Mouse (Mus musculus) kidney, postnatal 10 days (tissue): ENCODE measurements at regions not wholly inside any gene's neighbourhood (a gene's known extent, or its start where the extent isn't known, plus 50 kb on each side); places are given as distances from the start of the nearest gene placed in this dataset.

Experiments
- DNase-seq: peaks from one replicate; pipeline ENCODE4 v3.0.0; 2021; ENCODE audit warnings: mixed read lengths

DNA sequence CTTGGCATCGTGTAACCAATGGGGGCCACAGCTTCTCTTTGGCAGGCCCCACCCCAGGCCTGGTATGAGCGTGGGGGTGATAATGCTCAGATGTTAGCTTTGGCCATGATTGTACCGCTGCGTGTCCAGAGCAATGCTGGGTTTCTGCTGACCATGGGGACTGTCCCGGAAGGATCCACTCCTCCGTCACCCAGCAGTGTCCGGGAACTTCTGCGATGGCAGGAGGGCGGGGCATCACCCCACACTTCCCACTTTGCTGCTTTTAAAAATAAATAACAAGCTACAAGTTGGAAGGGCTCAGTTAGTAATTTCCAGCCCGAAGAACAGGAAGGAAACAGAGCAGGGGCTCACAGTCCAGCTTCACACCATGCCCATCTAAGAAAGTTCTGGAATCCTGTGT, 116.7 kb upstream of the Ptpn1 start:
- DNase-seq: no peak

DNA sequence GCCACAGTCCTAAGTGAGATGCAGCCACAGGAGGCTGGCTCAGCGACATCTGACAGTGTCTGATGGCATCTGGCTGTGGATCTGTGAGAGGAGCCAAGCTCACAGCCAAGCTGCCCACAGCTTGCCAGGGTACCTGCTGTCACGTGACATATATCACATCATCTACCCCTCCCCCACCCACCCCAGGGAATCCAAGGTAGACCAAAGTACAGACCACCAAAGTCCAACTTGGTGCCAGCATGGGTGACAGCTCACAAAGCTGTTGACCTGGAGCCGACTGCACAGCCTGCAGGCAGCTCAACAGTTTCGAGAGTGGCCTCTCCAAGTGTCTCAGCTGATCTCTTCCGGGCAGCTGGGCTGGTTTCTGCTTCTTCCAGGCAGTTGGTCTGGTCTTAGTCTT, 119.6 kb upstream of the Tmem189 start:
- DNase-seq: no peak

DNA sequence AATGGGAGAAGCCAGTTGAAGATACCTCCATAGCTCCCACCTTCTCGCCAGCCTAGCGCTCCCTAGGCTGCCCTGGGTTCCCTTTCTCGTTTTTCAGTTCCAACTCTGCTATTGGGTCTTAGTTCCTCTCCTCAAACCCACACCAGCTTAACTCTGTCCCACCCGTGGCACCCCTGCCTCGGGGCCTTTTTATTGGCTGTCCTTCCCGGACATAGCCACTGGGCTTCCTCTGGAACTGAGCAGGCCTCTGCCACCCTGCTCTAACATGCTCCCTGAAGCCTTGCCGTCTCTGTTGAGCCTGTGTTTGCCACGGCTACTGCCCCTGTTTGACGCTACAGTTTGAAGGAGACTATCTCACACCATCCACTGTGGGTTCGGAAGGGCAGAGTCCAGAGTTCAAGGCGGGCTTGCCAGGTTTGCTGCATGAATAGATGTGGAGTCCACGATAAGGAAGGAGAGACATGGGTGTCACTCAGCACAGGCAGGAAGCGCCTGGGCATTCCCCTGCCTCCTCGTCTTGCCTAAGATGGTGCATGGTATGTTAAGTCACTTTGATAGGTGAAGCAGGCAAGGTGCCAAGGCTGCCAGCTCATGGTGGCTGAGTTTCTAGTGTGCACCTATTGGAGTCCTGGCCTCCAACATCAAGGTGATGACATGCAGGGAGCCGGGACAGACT, 116.1 kb upstream of the Tmem189 start:
- DNase-seq: peak; percentile 68

DNA sequence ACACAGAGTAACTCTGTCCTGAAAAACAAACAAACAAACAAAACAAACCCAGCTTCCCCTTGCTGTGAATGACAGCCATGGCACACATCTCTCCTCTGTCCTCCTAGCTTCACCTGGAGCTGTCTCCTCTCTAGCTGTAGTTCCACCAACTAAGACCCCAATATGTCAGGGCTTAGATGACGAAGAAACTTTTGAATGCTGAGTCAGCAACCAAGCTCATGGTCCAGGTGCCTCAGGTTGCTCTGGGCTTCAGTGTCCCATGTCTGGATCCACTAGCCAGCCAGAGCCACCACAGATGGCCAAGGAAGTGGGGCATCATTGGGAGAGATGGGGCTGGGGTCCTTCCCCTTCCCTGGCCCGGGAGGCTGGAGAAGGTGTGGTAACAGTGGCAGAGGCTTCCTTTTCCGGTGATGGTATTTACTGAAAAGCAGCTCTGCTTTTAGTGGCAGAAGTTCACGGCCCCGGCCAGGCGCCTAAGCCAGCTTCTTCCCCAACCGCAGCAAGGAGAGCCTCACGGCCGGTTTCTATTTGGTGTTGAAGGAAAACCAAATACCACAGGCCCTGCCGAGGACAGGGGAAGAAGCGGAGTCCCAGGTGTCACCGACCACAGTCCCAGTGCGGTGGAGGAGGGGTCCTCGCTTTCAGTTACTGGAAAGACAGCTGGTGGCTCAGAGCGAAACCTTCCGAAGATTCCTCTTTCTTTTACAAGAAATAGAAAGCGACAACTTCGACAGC, 115.0 kb upstream of the Tmem189 start:
- DNase-seq: no peak

DNA sequence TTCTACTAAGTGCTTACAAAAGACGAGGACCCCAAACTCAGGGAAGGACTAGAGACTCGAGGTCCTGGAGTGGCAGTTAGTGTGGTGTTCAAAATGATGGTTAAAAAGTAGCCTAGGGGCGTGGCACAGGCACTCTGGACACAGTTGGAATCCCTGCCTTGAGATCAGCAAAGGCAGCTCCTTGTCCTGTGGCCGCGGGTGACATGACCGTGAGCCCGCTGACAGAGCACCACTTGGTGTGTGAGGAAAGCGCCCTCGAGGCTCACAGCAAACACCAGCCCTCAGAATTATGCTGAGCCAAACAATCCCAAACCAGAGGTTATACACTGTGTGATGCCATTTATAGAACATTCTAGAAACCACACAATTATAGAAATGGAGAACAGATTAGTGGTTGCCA, 112.9 kb upstream of the Tmem189 start:
- no peak for DNase-seq

DNA sequence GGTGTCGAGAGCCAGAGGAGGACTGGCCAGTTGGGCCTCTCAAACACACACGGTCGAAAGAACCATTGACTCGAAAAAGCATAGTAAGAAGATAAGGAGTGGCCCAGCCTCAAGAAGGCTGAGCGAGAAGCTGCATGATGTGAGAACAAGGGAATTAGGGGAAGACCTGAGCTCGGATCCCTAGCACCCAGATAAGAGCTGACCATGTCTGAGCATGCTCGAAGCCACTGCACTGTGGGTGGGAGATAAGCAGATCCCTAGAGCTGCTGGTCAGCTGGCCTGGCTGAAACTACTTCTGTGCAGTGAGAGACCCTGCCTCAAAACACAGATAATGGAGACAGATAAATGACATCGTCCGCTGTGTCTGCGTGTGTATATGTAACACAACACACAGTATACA, 111.8 kb upstream of the Tmem189 start:
- no peak for DNase-seq

DNA sequence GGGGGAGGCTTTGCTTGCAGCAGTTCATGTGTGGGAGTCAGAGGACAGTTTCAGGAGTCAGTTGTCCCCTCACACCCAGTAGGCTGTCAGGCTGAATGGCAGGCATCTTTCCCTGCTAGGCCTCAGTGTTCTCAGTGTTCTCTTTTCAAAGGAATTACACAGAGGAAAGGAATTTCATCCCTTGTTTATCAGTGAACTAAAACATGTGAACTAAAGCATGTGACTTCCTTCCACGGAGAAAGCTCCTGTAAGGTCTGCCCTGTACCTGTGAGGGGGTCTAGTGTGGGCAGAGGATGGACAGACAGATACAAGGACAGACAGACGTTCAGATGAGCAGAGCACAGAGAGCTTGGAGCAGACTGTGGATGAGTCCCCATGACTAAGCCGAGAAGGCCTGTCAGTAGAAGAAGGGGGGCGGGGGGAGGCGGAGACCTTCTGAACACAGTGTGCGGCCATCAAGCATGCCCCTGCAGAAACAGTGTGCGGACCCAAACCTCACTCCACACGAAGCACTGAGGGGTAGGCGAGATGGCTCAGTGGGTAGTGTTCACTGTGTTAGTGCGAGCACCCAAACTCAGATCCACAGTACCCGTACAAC, 111.1 kb upstream of the Tmem189 start:
- DNase-seq: no peak

DNA sequence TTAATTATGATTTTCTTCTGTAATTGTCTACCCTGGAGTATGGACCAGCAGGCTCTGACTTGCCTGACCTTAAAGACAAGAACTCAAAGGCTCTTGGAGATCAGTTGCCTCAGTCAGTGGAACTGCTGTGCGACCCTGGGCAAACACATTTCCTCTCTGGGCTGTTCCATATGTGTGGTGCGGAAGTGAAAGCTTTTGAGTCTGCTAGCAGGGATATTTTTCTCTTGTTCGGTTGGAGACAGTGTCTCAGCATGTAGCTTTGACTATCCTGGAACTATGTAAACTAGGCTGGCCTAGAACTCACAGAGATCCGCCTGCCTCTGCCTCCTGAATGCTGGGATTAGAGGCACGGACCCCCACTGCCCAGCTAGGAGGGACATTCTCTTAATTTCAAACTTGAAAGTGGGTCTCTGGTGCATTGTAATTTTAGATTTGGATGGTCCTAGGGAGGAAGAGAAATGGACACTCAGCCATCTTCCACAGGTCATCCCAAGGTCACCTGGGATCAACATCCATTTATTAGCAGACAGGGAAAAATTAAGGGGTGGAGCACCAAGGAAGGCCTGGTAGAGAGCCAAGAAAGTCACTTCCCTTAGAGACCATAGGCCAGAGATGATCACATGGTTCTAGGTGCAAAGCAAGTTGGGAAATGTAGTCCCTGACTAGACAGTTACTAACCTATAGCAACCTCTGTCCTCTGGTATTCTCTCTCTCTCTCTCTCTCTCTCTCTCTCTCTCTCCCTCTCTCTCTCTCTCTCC, 110.2 kb upstream of the Tmem189 start:
- DNase-seq: no peak

DNA sequence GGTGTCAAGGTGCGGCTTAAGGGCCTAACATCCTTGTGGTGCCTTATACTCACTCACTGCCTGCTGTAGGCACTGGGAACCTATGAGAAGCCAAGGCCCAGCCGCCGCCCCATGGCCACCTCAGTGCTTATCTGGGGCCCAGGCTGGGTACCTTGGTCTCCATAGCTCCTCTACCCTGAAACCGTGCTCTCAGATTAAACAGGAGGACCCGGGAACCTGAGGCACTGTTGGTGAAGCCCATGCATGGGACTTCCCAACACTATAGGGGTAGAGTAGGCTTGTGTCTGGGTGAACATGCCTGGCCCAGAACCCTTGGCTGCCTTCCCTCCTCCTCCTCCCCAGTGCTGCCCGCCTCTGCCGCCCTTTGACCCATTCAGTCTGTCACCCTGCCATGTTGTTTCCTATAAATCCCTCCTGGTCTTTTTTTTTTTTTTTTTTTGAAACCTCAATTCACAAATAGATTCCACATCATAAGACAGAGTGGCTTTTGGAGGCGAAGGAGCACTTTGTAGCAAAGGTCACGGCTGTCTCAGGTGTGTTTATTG, 109.4 kb upstream of the Tmem189 start:
- DNase-seq: no peak

DNA sequence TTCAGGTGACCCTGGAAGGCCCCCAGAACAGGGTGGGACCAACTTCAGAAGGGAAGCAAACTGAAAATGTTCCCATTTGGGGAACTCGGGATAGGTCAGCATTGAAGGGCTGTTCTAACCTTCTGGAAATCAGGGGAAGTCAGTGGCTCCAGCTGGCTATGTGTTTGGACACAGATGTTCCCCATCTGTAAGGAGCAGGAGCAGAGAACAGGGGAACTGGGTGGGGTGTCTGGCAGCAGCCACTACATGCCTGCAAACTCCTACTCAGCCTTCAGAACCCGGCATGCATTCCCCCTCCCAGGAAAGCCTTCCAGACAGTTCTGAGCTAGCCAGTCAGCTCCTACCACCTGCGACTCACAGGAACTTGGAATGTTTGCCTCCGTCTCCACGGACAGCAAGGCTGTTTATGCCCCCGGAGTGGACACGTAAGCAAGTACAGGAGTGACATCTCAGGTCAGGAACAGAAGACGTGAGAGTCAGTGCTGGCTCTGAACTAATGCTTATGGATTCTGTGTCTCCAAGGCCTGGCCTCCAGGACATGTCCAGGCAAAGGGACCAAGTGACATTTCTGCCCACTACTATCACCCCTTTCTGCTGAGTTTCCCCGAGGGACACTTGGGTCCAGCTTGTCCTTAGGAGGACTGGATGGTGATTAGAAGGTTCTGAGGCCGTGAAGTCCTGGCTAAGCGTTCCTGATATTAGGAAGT, 108.6 kb upstream of the Tmem189 start:
- DNase-seq: no peak

DNA sequence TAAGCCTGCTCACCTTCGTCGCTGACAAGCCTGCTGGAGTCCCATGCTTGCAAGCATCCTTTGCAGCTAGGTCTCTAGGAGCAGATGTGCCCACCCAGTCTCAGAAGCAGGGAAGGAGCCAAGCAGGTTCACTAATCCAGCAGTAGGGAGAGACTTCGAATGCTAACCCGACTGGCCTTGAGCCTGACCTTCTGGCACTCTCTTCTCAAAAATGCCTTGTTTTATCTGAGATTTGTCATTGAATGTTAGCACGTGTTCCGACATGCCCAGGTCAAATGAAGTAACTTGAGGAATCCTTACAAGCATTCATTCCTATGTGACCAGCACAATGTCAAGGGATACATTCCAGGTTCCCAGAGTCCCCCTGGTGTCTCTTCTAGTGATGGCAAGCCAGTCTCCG, 105.9 kb upstream of the Tmem189 start:
- DNase-seq: no peak

DNA sequence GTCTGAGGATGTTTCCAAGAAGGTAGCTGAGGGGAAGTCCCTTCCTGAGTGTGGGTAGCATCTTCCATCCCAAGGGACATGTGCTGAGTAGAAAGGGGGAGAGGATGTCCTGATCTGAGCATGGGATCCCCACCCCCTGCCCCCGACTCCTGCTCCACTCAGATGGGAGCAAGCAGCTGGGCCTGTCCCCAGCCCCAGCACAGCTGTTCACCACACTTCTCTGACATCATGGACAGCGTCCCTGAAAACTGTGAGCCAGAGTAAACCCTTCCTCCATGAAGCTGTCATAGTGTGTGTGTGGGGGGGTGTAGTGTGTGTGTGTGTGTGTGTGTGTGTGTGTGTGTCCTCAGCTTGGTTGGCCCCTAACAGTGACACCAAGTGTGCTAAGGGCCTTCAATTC, 104.3 kb upstream of the Tmem189 start:
- DNase-seq: no peak

DNA sequence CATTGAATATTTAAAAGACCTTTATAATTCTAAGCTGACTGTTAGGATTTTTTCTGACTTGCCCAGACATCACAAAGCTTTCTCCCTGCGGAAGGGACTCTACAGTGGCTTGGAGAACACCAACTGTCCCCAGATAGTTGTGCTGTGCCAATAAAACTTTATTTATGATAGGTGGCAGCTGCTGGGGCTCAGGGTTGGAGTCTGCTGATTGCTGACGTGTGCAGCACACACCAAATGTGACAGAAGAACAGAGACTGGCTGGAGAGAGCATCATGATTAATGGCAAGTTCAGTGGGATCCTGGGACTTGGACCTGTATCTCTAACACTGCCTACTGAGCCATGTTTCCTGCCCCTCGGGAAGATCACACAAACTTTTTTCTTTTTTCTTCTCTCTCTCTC, 103.1 kb upstream of the Tmem189 start:
- DNase-seq: peak; percentile 58

DNA sequence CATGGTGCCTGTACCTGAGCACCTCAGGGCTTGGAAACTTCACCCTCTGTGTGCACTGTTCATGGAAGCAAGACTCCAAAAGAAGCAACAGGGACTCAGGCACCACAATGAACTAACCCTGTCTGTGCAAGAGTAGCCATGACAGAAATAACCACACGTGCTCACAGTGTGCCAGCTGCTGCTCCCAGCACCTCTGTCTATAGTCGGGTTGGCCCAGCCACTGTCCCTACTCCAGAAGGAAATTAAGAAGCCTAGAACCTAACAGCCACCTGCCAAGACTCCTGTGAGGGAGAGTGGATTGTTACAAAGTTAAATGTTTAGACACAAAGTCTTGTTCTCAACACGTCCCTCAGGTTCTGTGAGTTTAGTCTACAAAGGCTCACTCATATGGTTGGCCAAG, 102.7 kb upstream of the Tmem189 start:
- DNase-seq: no peak

DNA sequence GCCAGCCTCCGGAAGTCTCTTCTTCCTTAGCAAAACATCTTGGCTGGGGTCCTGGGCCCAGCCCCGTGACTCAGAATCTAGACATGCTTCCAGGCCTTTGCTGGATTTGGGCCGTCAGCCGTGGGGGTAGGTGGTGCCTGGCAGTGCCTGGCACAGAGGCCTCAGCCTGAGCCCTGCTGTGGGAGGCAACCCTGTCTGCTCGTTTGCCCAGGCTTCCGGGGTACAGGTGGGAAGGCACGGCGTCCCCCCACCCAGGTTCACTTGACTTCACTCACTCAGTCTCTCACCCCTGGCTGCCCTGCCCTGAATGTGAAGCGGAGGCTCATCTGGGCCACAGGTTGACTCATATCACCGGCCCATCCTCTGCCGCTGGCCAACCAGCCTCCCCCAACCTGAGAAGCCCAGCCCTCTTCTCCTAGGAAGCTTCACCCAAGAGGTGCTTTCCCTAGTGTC, 99.9 kb upstream of the Tmem189 start:
- no peak for DNase-seq

DNA sequence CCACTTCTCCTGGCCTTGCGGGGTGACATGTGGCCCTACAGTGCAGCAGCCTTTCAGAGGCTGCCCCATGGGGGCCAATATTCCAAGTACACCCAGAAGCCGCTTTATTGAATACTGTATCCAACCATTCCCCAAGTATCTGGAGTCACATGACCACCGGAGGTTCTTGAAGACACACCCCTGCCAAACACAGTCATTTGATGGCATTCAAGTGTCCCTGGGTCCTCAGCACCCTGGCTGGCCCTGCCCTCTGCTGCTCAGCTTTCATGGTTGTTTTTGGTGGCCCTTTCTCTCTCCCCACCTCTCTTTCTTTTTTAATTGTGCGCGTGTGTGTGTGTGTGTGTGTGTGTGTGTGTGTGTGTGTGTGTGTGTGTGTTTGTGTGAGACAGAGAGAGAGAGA, 97.3 kb upstream of the Tmem189 start:
- no peak for DNase-seq

DNA sequence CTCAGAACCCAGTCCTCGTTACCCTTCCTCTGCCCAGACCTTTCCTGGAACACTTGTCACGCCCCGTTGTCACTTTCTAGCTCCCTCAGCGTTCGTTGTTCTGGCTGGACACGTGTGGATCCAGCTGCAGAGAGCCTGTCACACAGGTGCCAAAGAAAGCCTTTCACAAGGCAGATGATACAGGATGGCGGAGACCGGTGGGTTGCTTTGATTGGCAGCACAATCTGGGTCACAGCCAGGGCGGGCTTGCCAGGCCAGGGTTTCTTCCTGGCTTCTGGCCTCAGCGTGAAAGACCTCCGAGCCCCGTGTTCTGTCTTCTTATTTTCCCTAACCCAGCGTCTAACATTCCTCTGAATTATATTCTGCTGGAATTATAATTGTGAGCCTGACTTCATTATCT, 94.7 kb upstream of the Tmem189 start:
- DNase-seq: no peak

DNA sequence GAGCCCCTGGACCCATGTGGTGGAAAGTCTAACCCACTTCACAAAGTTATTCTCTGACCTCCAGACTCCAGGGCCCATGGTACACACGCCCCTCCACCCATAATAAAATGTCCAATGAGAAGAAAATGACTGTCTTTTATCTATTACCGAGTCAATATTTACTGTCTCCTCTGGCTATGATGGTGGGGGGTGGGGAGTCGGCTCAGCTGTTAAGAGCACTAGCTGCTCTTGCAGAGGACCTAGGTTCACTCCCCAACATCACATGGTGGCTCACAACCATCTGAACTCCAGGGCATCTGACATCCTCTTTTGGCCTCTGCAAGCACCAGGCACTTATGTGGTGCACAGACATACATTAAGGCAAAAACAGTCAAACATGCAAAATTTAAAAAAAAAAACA, 93.8 kb upstream of the Tmem189 start:
- DNase-seq: no peak

DNA sequence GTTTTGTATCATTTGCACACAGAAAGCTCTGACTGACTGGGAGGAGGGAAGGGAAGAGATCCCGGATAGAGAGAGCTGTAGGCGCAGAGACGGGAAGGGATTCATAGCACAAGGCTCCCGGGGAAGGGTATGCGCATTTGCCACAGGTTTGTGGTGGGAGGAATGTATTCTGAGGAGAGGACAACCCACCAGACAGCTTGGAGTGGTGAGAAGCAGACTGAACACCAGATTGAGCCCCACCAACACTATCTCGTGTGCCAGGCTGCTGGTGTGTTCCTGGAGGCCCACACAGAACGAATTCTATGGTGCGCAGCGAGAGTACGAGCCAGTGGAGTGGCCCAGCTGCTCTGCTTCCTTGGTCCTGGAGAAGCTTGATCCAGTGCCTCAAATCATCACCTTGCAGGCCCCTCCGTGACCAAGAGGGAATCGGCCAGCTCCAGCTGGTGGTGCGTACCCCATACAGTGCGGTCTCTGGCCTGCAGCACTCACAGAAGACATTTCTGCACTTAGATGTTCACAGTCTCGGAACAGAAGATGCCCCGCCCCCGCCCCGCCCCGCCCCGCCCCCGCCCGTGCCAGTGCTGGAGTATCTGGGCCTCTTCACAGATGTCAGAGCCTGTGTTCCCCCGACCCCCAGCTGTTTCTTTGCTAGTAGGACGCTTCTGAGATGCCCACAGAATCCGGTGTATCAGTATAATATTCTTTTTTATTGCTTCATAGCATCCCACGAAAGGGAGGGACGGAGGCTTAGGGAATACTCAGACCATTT, 92.8 kb upstream of the Tmem189 start:
- DNase-seq: no peak

DNA sequence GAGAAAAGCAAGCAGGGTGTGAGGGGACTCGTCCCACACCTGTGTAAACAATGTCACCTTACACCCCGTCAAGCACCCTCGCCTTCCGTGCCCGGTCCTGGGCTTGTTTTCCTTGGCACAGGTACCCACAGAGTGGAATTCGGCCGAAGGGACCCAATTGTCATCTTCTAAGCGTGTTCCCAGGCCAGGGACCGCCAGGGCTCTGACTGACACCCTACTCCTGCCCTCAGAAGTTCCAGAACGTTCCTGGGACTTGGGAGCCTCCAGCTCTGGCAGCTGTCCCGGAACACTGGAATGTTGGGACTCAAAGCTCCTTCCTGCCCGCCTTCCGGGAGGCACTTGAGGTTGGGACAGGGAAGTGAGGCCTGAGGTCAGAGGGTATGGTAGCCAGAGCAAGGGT, 91.9 kb upstream of the Tmem189 start:
- peak; percentile 87 for DNase-seq

DNA sequence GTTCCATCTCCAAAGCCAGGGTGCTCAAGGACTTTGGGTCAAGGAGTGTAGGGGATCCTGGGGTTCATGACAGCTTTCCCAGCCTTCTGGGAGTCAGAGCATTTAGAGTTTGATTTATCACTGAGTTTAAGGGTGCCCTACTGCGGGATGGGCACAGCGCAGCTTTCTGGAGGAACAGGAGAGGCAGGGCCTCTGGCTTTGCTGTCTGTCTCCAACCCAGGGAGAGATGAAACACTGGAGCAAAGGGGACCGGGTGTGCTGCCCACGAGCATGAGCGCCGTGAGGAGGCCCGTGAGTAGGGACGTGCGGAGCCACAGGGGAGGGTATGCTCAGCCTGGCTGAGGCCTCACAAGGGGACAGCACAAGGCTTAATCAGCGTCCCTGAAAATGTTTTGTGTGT, 89.1 kb upstream of the Tmem189 start:
- DNase-seq: no peak

DNA sequence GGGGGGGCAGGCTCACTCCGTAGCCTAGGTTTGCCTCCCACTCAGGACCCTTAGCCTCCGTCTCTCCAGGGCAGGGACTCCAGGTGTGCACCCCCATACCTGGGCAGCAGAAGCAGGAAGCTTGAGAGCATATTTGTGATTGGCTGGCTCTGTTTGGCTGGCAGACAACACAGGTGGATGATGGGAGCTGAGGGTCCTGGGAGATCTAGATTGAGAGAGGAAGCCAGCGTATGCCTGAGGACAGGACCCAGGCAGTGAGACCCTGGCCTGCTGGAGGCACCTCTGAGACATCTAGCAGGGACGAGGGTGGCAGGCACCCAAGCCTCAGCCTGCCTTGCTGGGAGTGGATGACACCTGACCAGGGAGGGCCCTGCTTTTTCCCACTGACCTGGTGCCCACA, 88.6 kb upstream of the Tmem189 start:
- DNase-seq: no peak
